Comparison of ENCODE assay signal across 8 mouse cellular contexts in the genomic region with DNA sequence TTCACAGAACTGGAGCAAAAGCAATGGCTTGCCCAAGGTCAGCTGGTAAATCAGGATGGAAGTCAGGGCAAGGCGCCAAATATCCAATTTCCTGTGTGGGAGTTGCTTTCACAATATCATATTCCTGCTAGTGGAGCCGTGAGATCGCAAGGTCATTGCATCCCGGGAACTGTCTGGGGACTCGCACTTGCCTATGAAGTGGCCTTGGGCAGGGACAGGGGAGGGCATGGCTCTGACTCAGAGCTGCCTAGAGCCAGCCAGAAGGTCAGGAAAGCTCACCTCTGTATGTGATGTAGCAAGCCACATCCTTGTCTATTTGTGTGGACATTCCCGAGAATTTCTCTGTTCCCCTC. TPM values are rescaled to one million over a fixed set of nuclear protein-coding genes. Genes with fewer than 3 reads are reported as not detected.
DNase-seq lines count a peak whose midpoint lies in the region; ATAC-seq and TF ChIP-seq lines count a peak whose summit lies in the region.

No protein-coding gene starts in this region.

- no peaks in the 10 kb centered on the region for H3K79me2 ChIP-seq in liver, adult 2 months (ENCODE audit: control insufficient read depth, insufficient read depth, low read length)

- H3K4me3 ChIP-seq in heart, embryonic 16.5 days (ENCODE audit: low read length) = no peak overlapping the region
- no peak overlapping the region for H3K4me3 ChIP-seq in liver, adult 2 months (ENCODE audit: insufficient read depth, low read depth, low read length)
- H3K4me3 ChIP-seq in stomach, embryonic 14.5 days (ENCODE audit: low read depth, low read length) = no peak overlapping the region
- H3K4me3 ChIP-seq in hindbrain, embryonic 16.5 days (ENCODE audit: low read length) = no peak overlapping the region

- no peak for TF ChIP-seq POLR2A in liver, adult 2 months (IDR thresholded peaks at IDR 0.05; ENCODE audit: extremely low read depth, insufficient read depth, low read length)

- H3K36me3 ChIP-seq in heart, embryonic 16.5 days (ENCODE audit: control insufficient read depth, insufficient read depth) = no peaks in the 10 kb centered on the region
- H3K36me3 ChIP-seq in liver, adult 2 months (ENCODE audit: control insufficient read depth, insufficient read depth, low read length) = no peaks in the 10 kb centered on the region
- H3K36me3 ChIP-seq in stomach, embryonic 14.5 days (ENCODE audit: control insufficient read depth, insufficient read depth, low read length) = no peaks in the 10 kb centered on the region
- H3K36me3 ChIP-seq in hindbrain, embryonic 16.5 days (ENCODE audit: control insufficient read depth, insufficient read depth, low read length) = no peaks in the 10 kb centered on the region

- DNase-seq in cerebellum, adult 9-11 months = peak; percentile 2
- no peak for DNase-seq in cerebellum, adult 8-10 months
- peak; percentile 85 for DNase-seq in adrenal gland, postnatal 25 days
- DNase-seq in liver, adult 2 months (ENCODE audit: extremely low read depth, low read depth, low spot score) = peak; percentile 65

- no peaks in the 10 kb centered on the region for H3K27me3 ChIP-seq in heart, embryonic 16.5 days (ENCODE audit: control insufficient read depth, insufficient read depth, low read length)
- H3K27me3 ChIP-seq in liver, adult 2 months (ENCODE audit: control insufficient read depth, insufficient read depth, low read length) = no peaks in the 10 kb centered on the region
- H3K27me3 ChIP-seq in stomach, embryonic 14.5 days (ENCODE audit: control insufficient read depth, insufficient read depth, low read length) = no peaks in the 10 kb centered on the region
- no peaks in the 10 kb centered on the region for H3K27me3 ChIP-seq in hindbrain, embryonic 16.5 days (replicated peaks; ENCODE audit: control insufficient read depth, insufficient read depth, low read length)

- no peak for TF ChIP-seq CTCF in liver, adult 2 months (IDR thresholded peaks at IDR 0.05; ENCODE audit: low read depth, low read length)

- WGBS in heart, embryonic 16.5 days = 32% methylated on average over 6 of the region's 6 CpGs
- 12% methylated on average over 6 of the region's 6 CpGs for WGBS in liver, adult 2 months
- WGBS in stomach, embryonic 14.5 days = 32% methylated on average over 6 of the region's 6 CpGs
- WGBS in hindbrain, embryonic 16.5 days = 75% methylated on average over 6 of the region's 6 CpGs

- H3K4me1 ChIP-seq in heart, embryonic 16.5 days (ENCODE audit: control insufficient read depth, insufficient read depth, low read length) = peaks cover 10% of the 10 kb centered on the region
- H3K4me1 ChIP-seq in liver, adult 2 months (ENCODE audit: control insufficient read depth, insufficient read depth, low read length) = peaks cover 9% of the 10 kb centered on the region; the same call in 1 of the 2 replicates
- H3K4me1 ChIP-seq in stomach, embryonic 14.5 days (ENCODE audit: control insufficient read depth, insufficient read depth, low read length) = peaks cover 9% of the 10 kb centered on the region
- peaks cover 2% of the 10 kb centered on the region; the same call in 1 of the 2 replicates for H3K4me1 ChIP-seq in hindbrain, embryonic 16.5 days (ENCODE audit: control insufficient read depth, insufficient read depth, low read depth, low read length)

- H3K4me2 ChIP-seq in heart, embryonic 16.5 days (ENCODE audit: low read depth, low read length) = no peak overlapping the region
- no peak overlapping the region for H3K4me2 ChIP-seq in stomach, embryonic 14.5 days (replicated peaks; ENCODE audit: low read depth, low read length)
- no peak overlapping the region for H3K4me2 ChIP-seq in hindbrain, embryonic 16.5 days (ENCODE audit: low read length)

- no peak overlapping the region for H3K27ac ChIP-seq in heart, embryonic 16.5 days (ENCODE audit: low read length)
- H3K27ac ChIP-seq in liver, adult 2 months (replicated peaks; ENCODE audit: insufficient read depth, low read depth, low read length) = no peak overlapping the region
- peak overlapping the region; percentile 66 for H3K27ac ChIP-seq in stomach, embryonic 14.5 days (ENCODE audit: low read length)
- no peak overlapping the region for H3K27ac ChIP-seq in hindbrain, embryonic 16.5 days (ENCODE audit: low read depth, low read length)

- no peaks in the 10 kb centered on the region for H3K9me3 ChIP-seq in heart, embryonic 16.5 days (replicated peaks; ENCODE audit: control insufficient read depth, low read length)
- H3K9me3 ChIP-seq in stomach, embryonic 14.5 days (ENCODE audit: control insufficient read depth, low read depth, low read length) = no peaks in the 10 kb centered on the region
- no peaks in the 10 kb centered on the region for H3K9me3 ChIP-seq in hindbrain, embryonic 16.5 days (ENCODE audit: control insufficient read depth, low read length)

- no peak overlapping the region for H3K9ac ChIP-seq in heart, embryonic 16.5 days (ENCODE audit: low read length)
- H3K9ac ChIP-seq in liver, adult 2 months (ENCODE audit: low read depth, low read length) = no peak overlapping the region
- H3K9ac ChIP-seq in stomach, embryonic 14.5 days (replicated peaks; ENCODE audit: low read depth, low read length) = no peak overlapping the region
- no peak overlapping the region for H3K9ac ChIP-seq in hindbrain, embryonic 16.5 days (ENCODE audit: low read depth, low read length)

- peak; percentile 78 for ATAC-seq in heart, embryonic 16.5 days (replicated peaks; ENCODE audit: extremely low read depth, insufficient read depth, low FRiP score)
- ATAC-seq in stomach, embryonic 14.5 days (ENCODE audit: insufficient number of reproducible peaks, insufficient read depth, low FRiP score, low read depth) = peak; percentile 63; the same call in 1 of the 2 replicates
- no peak for ATAC-seq in hindbrain, embryonic 16.5 days
- ATAC-seq in erythroblast, adult 5-6 weeks (replicated peaks; ENCODE audit: low FRiP score, poor library complexity, severe bottlenecking) = no peak

RNA-seq across cellular contexts. Expression of gene Mepe, which starts 49.2 kb away (rescaled TPM):
- total RNA-seq in adrenal gland, postnatal 25 days (2021) = not detected in 2 replicates
- not detected in 2 replicates for polyA plus RNA-seq in heart, embryonic 16.5 days (2015; fragmentation: Nextera tagmentation; extraction: Ambion mirVana)
- not detected in 2 replicates for total RNA-seq in liver, adult 2 months (2014; rRNA removed)
- polyA plus RNA-seq in liver, adult 2 months (2012; rRNA removed) = not detected in 2 replicates
- not detected in 2 replicates for polyA plus RNA-seq in stomach, embryonic 14.5 days (2014; fragmentation: Nextera tagmentation; extraction: Ambion mirVana)
- not detected in 2 replicates for polyA plus RNA-seq in hindbrain, embryonic 16.5 days (2015; fragmentation: Nextera tagmentation; extraction: Ambion mirVana)
- not detected in 2 replicates for total RNA-seq in erythroblast, adult 5-6 weeks (2015; ENCODE audit: low replicate concordance)
- total RNA-seq in erythroblast, adult 5-6 weeks (2017; ENCODE audit: low replicate concordance) = not detected in 2 replicates

Comparison
In these comparisons a context has a peak if more than half of its experiments do, and no peak if none do; other contexts are left out.
1. ATAC-seq: peak in heart, embryonic 16.5 days (single experiment) and stomach, embryonic 14.5 days (single experiment); none in hindbrain, embryonic 16.5 days (single experiment) and erythroblast, adult 5-6 weeks (single experiment).